ENCODE assay signal across 18 mouse cellular contexts in the genomic region with DNA sequence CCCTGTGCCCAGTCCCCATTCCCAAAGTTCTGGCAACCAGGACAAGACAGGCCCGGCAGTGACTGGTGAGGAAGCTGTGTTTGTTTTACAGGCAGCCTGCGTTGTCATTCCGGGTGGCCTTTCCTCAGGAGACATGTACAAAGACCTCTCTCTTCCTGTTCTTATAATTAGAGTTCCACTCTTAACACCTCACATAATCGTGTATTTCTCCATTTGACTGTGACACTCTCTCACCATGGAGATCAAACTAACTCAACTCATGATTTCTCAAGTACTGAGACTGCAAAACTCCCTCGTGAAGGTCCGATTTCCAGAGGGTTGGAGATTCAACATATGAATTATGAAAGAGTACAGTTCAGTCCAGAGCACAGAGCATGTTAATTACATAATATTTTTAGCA. TPM values are rescaled to one million over a fixed set of nuclear protein-coding genes. Genes with fewer than 3 reads are reported as not detected.
A peak's percentile ranks its signal among the peaks of the same experiment; 100 is the strongest.
DNase-seq lines count a peak whose midpoint lies in the region; ATAC-seq and TF ChIP-seq lines count a peak whose summit lies in the region.
"Had no signal": no experiment of that assay in that cellular context is flagged by ENCODE, and none has a peak within 500 bp of the region (broad histone marks: within the 10 kb centered on the region; RNA-seq: fewer than 3 reads in every experiment).

No protein-coding gene starts in this region.

- DNase-seq in heart, adult 11 months: no peak
- no peak for DNase-seq in lung, postnatal 10 days
- DNase-seq in liver, postnatal 0 days: no peak
- no peak for DNase-seq in left cerebral cortex, adult 11 months (ENCODE audit: low spot score)
- DNase-seq: B cell, adult 2 months; cerebellum, adult 9-11 months had no signal

- ATAC-seq in heart, embryonic 12.5 days (ENCODE audit: insufficient number of reproducible peaks, low FRiP score): no peak
- no peak for ATAC-seq in lung, embryonic 15.5 days (ENCODE audit: borderline replicate concordance, extremely low read depth, low FRiP score, low TSS enrichment)
- peak; percentile 43 for ATAC-seq in granulocyte monocyte progenitor cell, adult 5-6 weeks (replicated peaks; ENCODE audit: poor library complexity, severe bottlenecking)
- ATAC-seq in liver, postnatal 0 days: no peak; the same call in 1 of the 2 replicates
- ATAC-seq in activated CD4-positive, CD25-positive, alpha-beta regulatory T cell, adult 4 months: no peak
- ATAC-seq: midbrain, embryonic 15.5 days had no signal

- peaks cover 8% of the 10 kb centered on the region; the same call in 1 of the 2 replicates for H3K4me1 ChIP-seq in heart, embryonic 12.5 days (replicated peaks)
- H3K4me1 ChIP-seq in lung, embryonic 15.5 days: peaks cover 8% of the 10 kb centered on the region
- H3K4me1 ChIP-seq in liver, postnatal 0 days (ENCODE audit: insufficient read depth): peaks cover 7% of the 10 kb centered on the region
- H3K4me1 ChIP-seq: hindbrain, embryonic 15.5 days; midbrain, embryonic 15.5 days had no signal

- no peaks in the 10 kb centered on the region for H3K27me3 ChIP-seq in heart, embryonic 12.5 days (replicated peaks)
- no peaks in the 10 kb centered on the region for H3K27me3 ChIP-seq in lung, embryonic 15.5 days
- no peaks in the 10 kb centered on the region for H3K27me3 ChIP-seq in liver, postnatal 0 days (ENCODE audit: insufficient read depth, low read length)
- H3K27me3 ChIP-seq: hindbrain, embryonic 15.5 days; midbrain, embryonic 15.5 days; neural tube, embryonic 13.5 days had no signal

- TF ChIP-seq EP300 in liver, postnatal 0 days (IDR thresholded peaks at IDR 0.05; ENCODE audit: low read depth): no peak

- no peak overlapping the region for H3K4me3 ChIP-seq in heart, embryonic 12.5 days
- no peak overlapping the region for H3K4me3 ChIP-seq in lung, embryonic 15.5 days
- peak overlapping the region; percentile 15; the same call in 1 of the 2 replicates for H3K4me3 ChIP-seq in liver, postnatal 0 days (ENCODE audit: low read depth, low read length)
- H3K4me3 ChIP-seq: hindbrain, embryonic 15.5 days; midbrain, embryonic 15.5 days; neural tube, embryonic 13.5 days had no signal

- no peak for TF ChIP-seq CTCF in liver, postnatal 0 days (IDR thresholded peaks at IDR 0.05; ENCODE audit: low read depth)

- 62% methylated on average over 6 of the region's 6 CpGs for WGBS in heart, embryonic 12.5 days
- WGBS in lung, embryonic 15.5 days: 34% methylated on average over 6 of the region's 6 CpGs
- WGBS in liver, postnatal 0 days (ENCODE audit: insufficient replicate concordance): 51% methylated on average over 6 of the region's 6 CpGs

- H3K9me3 ChIP-seq in heart, embryonic 12.5 days (replicated peaks): no peaks in the 10 kb centered on the region
- H3K9me3 ChIP-seq in lung, embryonic 15.5 days: no peaks in the 10 kb centered on the region
- H3K9me3 ChIP-seq in liver, postnatal 0 days (ENCODE audit: low read length): no peaks in the 10 kb centered on the region
- H3K9me3 ChIP-seq: hindbrain, embryonic 15.5 days; midbrain, embryonic 15.5 days; neural tube, embryonic 13.5 days had no signal

- H3K27ac ChIP-seq in heart, embryonic 12.5 days (ENCODE audit: poor library complexity, severe bottlenecking): no peak overlapping the region
- H3K27ac ChIP-seq in lung, embryonic 15.5 days: no peak overlapping the region
- H3K27ac ChIP-seq in liver, postnatal 0 days (ENCODE audit: low read depth): no peak overlapping the region; the same call in 1 of the 2 replicates
- H3K27ac ChIP-seq: hindbrain, embryonic 15.5 days; macrophage; midbrain, embryonic 15.5 days; neural tube, embryonic 13.5 days had no signal

- no peak overlapping the region for H3K9ac ChIP-seq in heart, embryonic 12.5 days
- H3K9ac ChIP-seq in lung, embryonic 15.5 days: no peak overlapping the region
- H3K9ac ChIP-seq in liver, postnatal 0 days (replicated peaks): no peak overlapping the region; the same call in 1 of the 2 replicates
- H3K9ac ChIP-seq: hindbrain, embryonic 15.5 days; midbrain, embryonic 15.5 days; neural tube, embryonic 13.5 days had no signal

- H3K36me3 ChIP-seq in heart, embryonic 12.5 days: no peaks in the 10 kb centered on the region
- H3K36me3 ChIP-seq in lung, embryonic 15.5 days: no peaks in the 10 kb centered on the region
- H3K36me3 ChIP-seq in liver, postnatal 0 days (replicated peaks; ENCODE audit: insufficient read depth, low read length): no peaks in the 10 kb centered on the region
- H3K36me3 ChIP-seq: hindbrain, embryonic 15.5 days; midbrain, embryonic 15.5 days; neural tube, embryonic 13.5 days had no signal

- H3K4me2 ChIP-seq in heart, embryonic 12.5 days: peak overlapping the region; percentile 37
- H3K4me2 ChIP-seq in lung, embryonic 15.5 days: peak overlapping the region; percentile 36; the same call in 1 of the 2 replicates
- H3K4me2 ChIP-seq in liver, postnatal 0 days (ENCODE audit: low read depth, low read length): peak overlapping the region; percentile 64
- H3K4me2 ChIP-seq: hindbrain, embryonic 15.5 days; midbrain, embryonic 15.5 days; neural tube, embryonic 13.5 days had no signal

RNA-seq across cellular contexts. Expression of a gene that starts 19.7 kb away (rescaled TPM):
- 11.4 and 11.9 TPM in 2 replicates for polyA plus RNA-seq in heart, embryonic 12.5 days (2016; fragmentation: Nextera tagmentation; extraction: Ambion mirVana)
- polyA plus RNA-seq in lung, embryonic 15.5 days (2015; fragmentation: Nextera tagmentation; extraction: Ambion mirVana): 13.0 and 13.7 TPM in 2 replicates
- 13.9 and 37.9 TPM in 2 replicates for total RNA-seq in granulocyte monocyte progenitor cell, adult 5-6 weeks (2014; fragmentation: Nextera tagmentation)
- total RNA-seq in granulocyte monocyte progenitor cell, adult 5-6 weeks (2017): 32.1 and 43.3 TPM in 2 replicates
- 8.3 and 9.9 TPM in 2 replicates for polyA plus RNA-seq in liver, postnatal 0 days (2015; fragmentation: Nextera tagmentation; extraction: Ambion mirVana)
- polyA plus RNA-seq in activated CD4-positive, CD25-positive, alpha-beta regulatory T cell, adult 4 months (2017; shearing (Covaris generic)): 1 to 10 TPM; 1.7 to 3.8 TPM
- polyA plus RNA-seq: small intestine, adult 2 months had no signal

RNA-seq across cellular contexts. Expression of a gene that starts 38.0 kb away (rescaled TPM):
- polyA plus RNA-seq in heart, embryonic 12.5 days (2016; fragmentation: Nextera tagmentation; extraction: Ambion mirVana): 0.18 TPM in 1 of 2 replicates, not detected in the other
- 0.52 and 0.67 TPM in 2 replicates for polyA plus RNA-seq in lung, embryonic 15.5 days (2015; fragmentation: Nextera tagmentation; extraction: Ambion mirVana)
- total RNA-seq in granulocyte monocyte progenitor cell, adult 5-6 weeks (2014; fragmentation: Nextera tagmentation): not detected in 2 replicates
- 0.15 TPM in 1 of 2 replicates, not detected in the other for total RNA-seq in granulocyte monocyte progenitor cell, adult 5-6 weeks (2017)
- 0.14 and 0.21 TPM in 2 replicates for polyA plus RNA-seq in liver, postnatal 0 days (2015; fragmentation: Nextera tagmentation; extraction: Ambion mirVana)
- polyA plus RNA-seq in activated CD4-positive, CD25-positive, alpha-beta regulatory T cell, adult 4 months (2017; shearing (Covaris generic)): not detected
- total RNA-seq: heart, adult 18-20 months; layer of hippocampus, adult 18-20 months; left cerebral cortex, postnatal 10 days had no signal
- polyA plus RNA-seq: macrophage; small intestine, adult 2 months had no signal
